Mouse (Mus musculus): Measurements from ENCODE around the gene Yes1. TPM values are rescaled to one million over a fixed set of nuclear protein-coding genes. Genes with fewer than 3 reads are reported as not detected.
"Not testable (repeated sequence)": the region's sequence is repeated elsewhere in the genome, so short reads cannot be mapped to it uniquely, and the experiment has no call there.

Gene Yes1
- total RNA-seq, 1 experiment from 2014 or later: 3.1 TPM

DNA sequence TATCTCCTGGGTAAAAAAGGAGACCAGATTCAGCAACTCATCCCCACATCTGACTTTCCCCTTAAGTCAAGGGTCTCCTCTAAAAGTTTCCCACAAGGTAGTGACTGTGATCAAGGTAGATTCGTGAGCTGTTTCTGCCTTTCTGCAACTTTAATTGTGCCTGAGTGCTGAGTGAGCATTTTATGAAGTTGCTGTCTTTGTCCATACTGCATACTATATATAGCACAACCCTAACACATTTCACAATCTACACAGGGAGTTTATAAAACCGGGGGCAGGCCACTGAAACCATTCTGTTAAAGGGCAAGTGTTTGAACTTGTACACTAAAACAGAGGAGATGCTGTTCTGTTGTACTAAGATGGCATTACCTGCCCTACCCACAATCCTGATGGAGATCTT is 82.4 kb downstream of the Yes1 start:
- ATAC-seq (ENCODE audit: extremely low read depth, insufficient number of reproducible peaks, low FRiP score, poor library complexity, severe bottlenecking): no peak

DNA sequence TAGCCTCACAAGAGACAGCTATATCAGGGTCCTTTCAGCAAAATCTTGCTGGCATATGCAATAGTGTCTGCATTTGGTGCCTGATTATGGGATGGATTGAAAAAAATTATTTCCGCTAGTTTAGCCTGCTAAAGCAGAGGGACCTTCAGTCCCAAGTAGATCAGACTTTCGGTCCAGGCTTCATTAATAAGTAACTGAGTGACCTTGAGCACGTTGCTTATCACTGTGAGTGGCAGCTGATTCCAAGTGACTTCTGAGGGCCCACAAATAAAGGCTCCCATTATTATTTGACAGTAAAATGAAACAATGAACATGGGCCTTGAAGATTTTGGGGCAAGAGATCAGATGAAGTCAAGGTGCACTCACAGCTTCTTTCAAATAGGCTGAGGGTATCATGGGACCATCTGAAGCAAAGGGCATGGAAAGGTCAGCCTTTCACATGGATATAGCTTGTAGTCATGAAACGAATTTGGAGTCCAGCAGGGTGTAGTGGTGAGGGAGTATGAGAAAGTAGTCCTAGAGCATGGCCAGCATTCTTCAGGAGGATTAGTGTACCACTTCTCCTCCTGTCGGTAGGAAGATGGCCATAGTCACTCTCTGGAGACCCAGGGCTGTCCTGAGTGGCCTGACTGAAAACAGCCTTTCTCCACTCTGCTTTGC is 86.4 kb downstream of the Yes1 start:
- ATAC-seq (ENCODE audit: extremely low read depth, insufficient number of reproducible peaks, low FRiP score, poor library complexity, severe bottlenecking): no peak

DNA sequence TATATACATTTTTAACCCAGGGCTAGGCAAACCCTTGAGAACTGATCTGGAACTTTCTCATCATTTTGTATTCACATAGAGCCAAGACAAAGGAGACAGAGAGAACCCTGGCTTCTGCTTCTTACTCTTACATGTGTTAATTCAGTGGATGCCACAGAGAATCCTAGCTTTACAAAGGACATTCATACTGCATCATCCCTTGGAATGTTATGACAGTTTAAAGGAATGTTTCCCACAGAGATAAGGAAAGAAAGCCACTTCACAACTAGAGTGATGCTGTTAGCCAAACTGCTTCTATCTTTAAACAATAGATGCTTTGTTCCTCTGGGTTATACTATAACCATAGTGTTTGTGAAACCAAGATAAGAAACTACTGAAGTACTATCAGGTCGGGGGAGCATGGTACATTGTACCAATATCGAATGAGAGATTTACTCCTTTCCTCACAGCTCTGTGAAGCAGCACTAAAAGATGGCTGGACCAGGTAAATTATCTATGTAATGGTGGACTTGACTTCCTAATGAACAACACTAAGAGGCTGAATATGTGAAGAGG is 95.3 kb downstream of the Yes1 start:
- no peak for ATAC-seq (ENCODE audit: extremely low read depth, insufficient number of reproducible peaks, low FRiP score, poor library complexity, severe bottlenecking)

DNA sequence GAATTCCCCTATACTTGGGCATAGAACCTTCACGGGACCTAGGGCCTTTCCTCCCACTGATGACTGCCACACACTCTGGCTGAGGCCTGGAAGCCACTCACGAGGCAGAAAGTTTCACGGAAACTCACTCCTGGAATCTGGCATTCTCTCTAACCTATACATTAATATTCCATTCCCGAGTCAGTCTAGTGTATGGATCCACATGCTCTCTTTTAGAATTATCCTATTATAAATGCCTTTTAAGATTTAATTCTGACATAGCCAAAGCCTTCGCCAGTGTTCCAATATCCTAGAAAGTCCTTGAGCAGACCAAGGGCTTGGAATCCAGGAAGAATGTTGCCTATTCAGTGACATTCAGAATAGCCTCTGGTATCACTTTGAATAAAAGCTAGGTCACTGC is 100.5 kb downstream of the Yes1 start:
- ATAC-seq (ENCODE audit: extremely low read depth, insufficient number of reproducible peaks, low FRiP score, poor library complexity, severe bottlenecking): no peak

DNA sequence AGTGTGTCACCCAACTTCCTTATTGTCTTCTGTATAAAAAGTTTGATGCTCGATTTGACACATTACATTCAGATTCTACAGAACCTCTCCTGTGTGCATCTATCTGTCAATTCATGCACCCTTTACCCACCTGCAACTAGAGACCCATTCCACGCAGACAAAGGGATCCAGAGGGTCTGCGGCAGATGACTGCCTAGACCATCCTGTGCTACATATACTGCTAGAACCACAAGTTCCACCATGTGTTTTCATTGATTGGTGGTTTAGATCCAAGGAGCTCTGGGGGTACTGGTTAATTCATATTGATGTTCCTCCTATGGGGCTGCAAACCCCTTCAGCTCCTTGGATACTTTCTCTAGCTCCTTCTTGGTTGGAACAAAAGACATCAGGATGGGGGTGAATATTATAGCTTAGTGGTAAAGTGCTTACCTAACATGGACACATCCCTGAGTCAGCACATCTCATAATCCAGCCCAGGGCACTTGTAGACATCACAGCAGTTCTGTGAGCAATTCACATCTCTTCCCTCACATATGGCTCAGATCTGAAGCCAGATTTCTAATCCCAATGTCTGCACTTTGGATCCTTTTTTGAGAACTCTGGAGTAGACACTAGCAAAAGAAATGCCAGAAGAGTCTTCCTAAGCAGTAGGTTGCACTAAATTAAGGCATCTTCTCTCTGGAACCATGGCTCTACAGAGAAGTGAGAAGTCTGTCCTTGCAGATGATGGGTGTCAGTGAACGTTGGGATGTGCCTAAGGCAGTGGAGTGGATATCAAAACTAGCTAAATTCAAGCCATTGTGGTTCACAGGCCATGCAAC is 101.5 kb downstream of the Yes1 start:
- no peak for ATAC-seq (ENCODE audit: extremely low read depth, insufficient number of reproducible peaks, low FRiP score, poor library complexity, severe bottlenecking)

DNA sequence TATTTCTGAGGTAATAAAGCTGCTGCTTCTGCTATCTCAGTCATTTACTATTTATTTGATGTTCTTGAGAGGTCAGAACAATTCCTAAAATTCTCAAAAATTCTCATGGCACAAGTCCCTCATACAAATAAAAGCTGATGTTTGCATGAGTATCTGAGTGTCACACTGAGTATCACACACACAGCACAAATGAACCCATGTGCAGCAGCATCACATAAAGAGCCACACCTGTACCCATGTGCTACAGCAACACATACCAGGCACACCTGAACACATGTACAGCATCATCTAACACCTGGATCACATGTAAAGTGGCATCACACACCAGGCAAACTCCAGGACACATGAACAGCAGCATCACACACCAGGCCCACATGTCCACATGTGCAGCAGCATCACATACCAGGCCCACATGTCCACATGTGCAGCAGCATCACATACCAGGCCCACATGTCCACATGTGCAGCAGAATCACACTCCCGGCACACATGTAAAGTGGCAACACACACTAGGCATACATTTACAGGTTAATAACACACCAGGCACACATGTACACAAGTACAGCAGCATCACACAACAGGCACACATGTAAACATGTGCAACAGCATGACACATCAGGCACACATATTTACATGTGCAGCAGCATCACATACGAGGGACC is 102.2 kb downstream of the Yes1 start:
- ATAC-seq (ENCODE audit: extremely low read depth, insufficient number of reproducible peaks, low FRiP score, poor library complexity, severe bottlenecking): peak; percentile 10; the same call in 1 of the 2 replicates

DNA sequence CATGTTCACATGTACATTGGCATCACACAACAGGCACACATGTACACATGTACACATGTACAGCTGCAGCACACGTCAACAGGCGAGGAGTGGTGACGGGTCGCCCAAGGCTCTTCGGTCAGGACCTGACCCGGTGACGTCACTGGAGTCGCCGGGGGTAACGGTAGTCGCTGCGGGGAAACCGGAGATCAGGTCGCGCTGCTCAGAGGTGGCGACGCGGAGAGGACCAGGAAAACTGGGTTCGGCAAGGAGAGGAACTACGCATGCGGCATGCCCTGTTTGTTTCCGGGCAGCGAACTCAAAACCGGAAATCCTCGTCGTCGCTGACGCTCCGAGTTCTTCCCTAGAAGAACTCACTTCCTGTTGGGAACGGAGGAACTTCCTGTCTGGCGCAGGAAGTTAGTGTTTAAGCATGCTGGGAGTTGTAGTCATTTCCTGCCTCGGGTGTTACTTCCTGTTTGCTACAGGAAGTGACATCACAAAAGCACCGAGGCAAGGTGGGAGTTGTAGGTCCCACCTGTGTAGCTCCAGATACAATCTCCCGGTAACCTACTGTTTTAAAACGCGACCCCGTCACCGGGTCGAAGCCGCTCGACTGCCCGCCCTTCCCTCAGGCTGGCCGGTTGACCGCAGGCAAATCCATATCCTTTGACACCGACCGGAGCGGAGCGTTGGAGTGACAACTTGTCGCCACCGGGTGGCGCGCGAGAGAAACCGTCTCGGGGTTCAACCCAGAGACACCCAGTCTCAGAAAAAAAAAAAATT is 102.9 kb downstream of the Yes1 start:
- ATAC-seq (ENCODE audit: extremely low read depth, insufficient number of reproducible peaks, low FRiP score, poor library complexity, severe bottlenecking): peak; percentile 90

DNA sequence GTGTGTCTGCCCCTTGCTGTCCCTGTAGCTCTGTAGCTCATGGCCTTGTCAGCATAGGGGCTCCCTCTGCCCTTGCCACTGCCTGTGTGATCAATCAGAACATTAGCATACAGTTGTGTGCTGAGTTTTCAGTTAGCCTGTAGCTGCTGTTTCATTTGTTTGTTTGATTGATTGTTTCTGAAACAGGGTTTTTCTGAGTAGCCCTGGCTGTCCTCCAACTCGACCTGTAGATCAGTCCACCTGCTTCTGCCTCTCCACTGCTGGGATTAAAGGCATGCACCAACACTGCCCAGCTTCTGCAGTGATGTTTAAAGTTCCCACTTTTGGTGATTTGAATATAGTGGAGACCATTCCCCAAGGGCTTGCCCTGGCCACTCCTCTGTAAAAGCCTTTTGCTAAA is 106.8 kb downstream of the Yes1 start:
- no peak for ATAC-seq (ENCODE audit: extremely low read depth, insufficient number of reproducible peaks, low FRiP score, poor library complexity, severe bottlenecking)

DNA sequence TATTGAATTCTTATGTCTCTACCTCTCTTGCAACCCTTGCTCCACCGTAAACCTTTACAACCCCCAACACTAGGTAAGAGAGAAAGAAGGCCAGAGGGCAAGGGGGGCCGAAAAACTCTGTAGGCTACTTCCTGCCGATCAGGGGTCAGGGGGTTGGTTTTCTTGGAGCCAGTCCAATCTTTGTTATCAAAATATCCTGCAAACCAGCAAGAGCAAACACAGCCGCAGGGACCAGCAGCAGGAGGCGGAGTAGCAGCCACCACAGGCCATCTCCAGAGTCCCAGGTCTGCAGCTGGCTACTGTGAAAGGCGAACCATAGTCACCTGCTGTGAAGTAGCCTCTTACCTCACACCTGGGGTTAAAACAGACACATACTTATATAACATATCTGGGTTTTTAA is 107.9 kb downstream of the Yes1 start:
- no peak for ATAC-seq (ENCODE audit: extremely low read depth, insufficient number of reproducible peaks, low FRiP score, poor library complexity, severe bottlenecking)

DNA sequence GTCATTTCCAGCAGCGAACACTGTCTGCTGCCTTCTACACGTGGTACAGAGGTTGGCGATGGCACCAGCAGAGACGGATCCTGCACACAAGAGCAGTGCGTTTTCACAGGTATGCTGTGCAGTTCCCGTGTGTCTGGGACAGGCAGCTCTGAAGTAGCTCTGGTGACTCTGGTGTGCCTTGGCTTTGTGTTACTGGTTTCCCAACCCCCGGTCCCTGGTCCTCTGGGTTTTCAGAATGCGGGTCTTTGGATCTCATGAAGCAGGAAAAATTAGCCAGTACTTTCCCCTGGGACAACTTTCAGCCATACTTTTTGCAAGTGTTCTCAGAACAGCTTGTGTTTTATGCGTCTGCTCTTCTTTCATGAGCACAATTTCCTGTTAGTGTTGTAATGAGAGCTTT is 109.4 kb downstream of the Yes1 start:
- no peak for ATAC-seq (ENCODE audit: extremely low read depth, insufficient number of reproducible peaks, low FRiP score, poor library complexity, severe bottlenecking)

DNA sequence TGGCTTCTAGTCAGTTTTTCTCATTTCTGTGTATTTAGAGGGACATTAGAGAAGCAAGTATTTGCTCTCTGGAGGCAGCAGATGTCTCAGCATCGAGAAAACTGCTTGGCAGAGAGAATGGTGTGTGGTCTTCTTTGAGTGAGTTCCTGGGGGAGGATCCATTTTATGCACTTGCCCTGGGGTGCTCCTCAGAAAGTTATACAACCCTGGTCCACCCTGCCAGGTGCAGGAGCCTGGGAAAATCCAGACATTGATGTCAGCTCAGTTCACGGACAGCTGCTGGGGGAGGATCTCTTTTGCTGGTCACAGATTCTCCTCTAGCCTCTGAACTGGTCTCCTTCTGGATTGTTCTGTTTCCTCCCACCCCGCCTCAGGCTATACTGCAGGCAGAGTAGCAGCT is 110.3 kb downstream of the Yes1 start:
- no peak for ATAC-seq (ENCODE audit: extremely low read depth, insufficient number of reproducible peaks, low FRiP score, poor library complexity, severe bottlenecking)

DNA sequence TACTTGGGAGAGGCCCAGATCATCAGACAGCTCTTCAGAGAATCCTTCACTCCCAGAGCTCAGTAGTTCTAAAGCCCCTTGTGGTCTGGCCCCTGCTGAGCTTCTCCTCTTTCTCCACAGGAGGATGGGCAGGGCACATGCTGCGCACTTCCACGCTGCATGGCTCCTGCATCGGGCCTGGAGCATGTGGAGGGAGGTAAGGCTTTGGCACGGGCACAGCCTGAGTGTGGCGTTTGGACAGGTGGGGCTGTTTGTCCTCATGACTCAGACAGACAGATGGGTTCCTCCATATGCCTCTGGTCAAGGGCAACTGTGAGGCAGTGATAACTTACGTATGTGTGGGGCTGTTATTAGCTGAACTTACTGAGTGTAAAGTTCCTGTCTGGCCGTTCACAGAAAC is 111.3 kb downstream of the Yes1 start:
- ATAC-seq (ENCODE audit: extremely low read depth, insufficient number of reproducible peaks, low FRiP score, poor library complexity, severe bottlenecking): no peak

DNA sequence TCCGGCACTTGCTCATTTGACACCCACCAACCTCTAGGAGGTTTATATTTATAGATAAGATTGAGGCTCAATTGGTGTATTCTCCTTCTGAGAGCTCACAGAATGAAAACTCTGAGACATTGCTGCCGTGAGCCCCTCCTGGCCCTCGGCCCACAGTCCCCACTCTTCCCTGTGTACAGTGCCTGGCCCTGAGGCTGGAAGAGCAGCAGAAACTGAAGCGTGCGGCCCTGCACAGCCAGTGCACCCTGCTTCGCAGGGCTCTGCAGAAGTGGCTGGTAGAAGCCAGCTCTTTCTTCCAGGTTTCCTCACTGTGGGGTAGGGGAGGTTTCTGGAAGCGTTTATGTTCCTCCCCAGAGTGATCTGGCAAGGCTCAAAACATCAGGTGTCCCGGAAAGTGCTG is 111.7 kb downstream of the Yes1 start:
- ATAC-seq (ENCODE audit: extremely low read depth, insufficient number of reproducible peaks, low FRiP score, poor library complexity, severe bottlenecking): peak; percentile 43

DNA sequence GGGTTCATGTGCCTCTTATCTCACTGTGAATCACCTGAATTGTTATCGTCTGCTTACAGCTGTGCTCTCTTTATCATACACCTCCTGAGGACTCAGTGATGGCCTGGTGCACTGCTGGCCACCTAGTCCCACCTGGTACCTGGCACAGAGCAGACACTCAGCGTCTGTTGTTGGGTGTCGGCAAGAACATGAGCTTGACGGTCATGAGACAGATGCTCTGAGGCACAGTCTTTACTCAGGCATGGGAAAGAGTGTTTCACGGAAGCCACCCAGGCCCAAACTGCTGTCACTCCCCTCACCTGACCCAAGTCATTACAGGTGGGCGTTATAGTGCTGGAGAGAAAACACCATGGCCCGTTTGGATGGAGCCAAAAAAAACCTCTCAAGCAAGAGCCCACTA is 113.0 kb downstream of the Yes1 start:
- no peak for ATAC-seq (ENCODE audit: extremely low read depth, insufficient number of reproducible peaks, low FRiP score, poor library complexity, severe bottlenecking)

DNA sequence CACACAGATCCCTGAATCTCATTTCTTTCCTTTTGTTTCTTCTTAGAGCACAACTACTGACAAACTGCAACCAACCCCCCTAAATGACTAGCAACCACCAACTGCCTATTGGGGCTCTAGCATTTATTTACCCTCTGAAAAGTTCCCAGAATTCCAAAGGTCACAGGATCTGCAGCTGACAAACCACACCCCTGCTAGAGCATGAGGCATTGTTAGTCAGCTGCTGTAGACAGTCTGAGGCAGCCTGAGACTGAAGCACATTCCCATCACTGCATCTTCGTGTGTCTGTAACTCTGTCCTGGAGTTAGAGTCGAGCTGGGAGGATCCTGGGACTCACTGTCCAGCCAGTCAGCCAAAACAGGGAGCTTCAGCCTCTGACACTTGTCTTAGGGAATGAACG is 114.4 kb downstream of the Yes1 start:
- not testable (repeated sequence) for ATAC-seq (ENCODE audit: extremely low read depth, insufficient number of reproducible peaks, low FRiP score, poor library complexity, severe bottlenecking)

DNA sequence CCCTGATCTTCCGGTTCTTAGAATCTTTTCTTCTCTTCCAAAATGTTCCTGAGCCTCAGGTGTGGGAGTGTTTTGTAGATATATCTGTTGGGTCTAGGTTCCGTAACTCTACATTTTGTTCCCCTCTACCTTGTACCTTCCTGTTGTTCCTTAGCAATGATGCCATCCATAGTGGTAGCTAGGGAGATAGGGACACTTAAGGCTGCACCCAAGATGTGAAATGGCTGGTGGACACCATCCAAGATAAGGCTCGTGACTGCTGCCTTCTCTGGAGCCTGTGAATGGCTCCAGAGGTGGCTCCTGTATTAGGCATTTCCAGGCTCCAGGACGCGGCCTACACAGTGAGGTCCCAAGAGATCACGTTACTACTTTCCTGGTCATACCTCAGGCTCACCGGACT is 117.3 kb downstream of the Yes1 start:
- ATAC-seq (ENCODE audit: extremely low read depth, insufficient number of reproducible peaks, low FRiP score, poor library complexity, severe bottlenecking): 0 out of 2 replicates have a peak, but pooled peaks have one; percentile 21

DNA sequence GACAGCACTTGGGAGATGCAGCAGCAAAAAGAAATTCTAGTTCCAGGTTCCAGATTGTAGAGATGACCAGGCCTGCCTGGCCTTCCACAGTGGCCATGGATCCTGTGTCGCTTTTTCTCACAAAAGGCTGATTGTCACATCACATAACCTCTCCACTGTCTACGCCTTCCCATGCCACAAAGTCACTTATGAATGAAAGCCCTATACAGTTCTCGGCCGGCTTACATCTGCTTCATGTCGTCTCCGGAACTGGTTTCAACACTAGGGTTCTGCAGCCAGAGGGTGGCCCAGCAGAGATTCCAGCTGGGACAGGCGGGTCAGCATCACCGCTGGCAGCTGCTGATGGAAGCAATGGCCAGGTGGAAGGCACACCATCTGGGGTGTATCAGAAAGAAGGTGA is 117.9 kb downstream of the Yes1 start:
- peak; percentile 49 for ATAC-seq (ENCODE audit: extremely low read depth, insufficient number of reproducible peaks, low FRiP score, poor library complexity, severe bottlenecking)

DNA sequence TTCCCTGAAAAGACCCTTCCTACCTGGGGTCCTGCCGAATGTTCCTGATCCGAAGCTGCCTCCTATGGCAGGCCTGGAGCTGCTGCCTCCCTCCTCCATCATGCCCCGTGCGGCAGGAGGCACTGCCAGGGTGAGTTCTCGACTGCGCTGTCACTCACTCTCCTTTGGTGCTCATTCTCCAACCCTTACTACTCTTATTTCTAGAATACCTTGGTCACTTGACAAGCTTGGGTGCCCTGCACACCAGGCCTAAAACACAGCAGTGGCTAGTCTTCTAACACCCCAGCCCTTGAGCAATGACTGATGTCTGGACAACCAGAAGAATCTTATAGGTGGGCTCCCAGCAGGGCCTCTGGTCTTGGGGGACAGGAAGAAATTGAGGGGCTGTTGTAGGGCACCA is 122.9 kb downstream of the Yes1 start:
- ATAC-seq (ENCODE audit: extremely low read depth, insufficient number of reproducible peaks, low FRiP score, poor library complexity, severe bottlenecking): peak; percentile 43

DNA sequence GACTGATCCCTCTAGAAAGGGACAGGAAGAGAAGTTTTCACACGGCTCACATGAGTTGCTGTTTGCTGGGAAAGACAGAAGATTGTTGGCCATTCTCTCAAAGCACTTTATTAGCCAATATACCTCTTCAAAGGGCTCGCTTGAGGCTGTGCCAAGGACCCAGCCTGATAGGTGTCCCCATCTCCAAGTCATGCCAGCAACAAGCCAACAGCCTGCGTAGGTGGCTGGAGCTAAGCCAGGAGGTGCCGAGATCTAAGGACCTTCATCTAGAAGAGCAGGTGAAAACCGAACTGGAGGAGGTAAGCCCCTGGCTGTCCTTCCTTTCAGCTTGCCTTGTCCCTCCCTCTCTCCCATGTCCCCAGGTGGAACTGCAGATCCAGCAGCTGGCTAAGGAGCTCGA is 124.8 kb downstream of the Yes1 start:
- no peak for ATAC-seq (ENCODE audit: extremely low read depth, insufficient number of reproducible peaks, low FRiP score, poor library complexity, severe bottlenecking)

Data from neutrophil, adult 5-6 weeks (primary cell).